15 mouse cellular contexts compared by ENCODE assay signal in the genomic region with DNA sequence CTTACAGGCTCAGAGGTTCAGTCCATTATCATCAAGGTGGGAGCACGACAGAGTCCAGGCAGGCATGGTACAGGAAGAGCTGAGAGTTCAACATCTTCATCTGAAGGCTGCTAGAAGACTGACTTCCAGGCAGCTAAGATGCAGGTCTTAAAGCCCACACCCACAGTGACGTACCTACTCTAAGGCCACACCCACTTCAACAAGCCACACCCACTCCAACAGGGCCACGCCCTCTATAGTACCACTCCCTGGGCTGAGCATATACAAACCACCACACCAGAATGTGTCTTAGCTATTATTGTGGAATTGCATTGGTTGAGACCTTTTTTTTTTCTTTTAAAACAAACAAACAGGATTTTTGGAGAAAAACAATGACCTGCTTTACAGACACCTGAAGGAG. TPM values are rescaled to one million over a fixed set of nuclear protein-coding genes. Genes with fewer than 3 reads are reported as not detected.
DNase-seq lines count a peak whose midpoint lies in the region; ATAC-seq lines count a peak whose summit lies in the region.
"Had no signal": no experiment of that assay in that cellular context is flagged by ENCODE, and none has a peak within 500 bp of the region (broad histone marks: within the 10 kb centered on the region; RNA-seq: fewer than 3 reads in every experiment).

No protein-coding gene starts in this region.

- DNase-seq in thymus, postnatal 14 days: peak; percentile 25
- no peak for DNase-seq in thymus, postnatal 10 days (ENCODE audit: low spot score in 2 of 2)
- peak; percentile 20 for DNase-seq in NIH3T3 (ENCODE audit: low read depth)
- no peak for DNase-seq in ovary, adult 18-20 months (ENCODE audit: low spot score)
- DNase-seq in urinary bladder, postnatal 4 days (ENCODE audit: low spot score in 2 of 2): no peak
- DNase-seq: cerebellum, adult 9-11 months; gastrocnemius, postnatal 14 days; kidney, postnatal 10 days had no signal

- no peak overlapping the region for H3K9ac ChIP-seq in intestine, embryonic 16.5 days (ENCODE audit: low read depth, low read length)
- H3K9ac ChIP-seq in stomach, embryonic 15.5 days: no peak overlapping the region
- no peak overlapping the region for H3K9ac ChIP-seq in hindbrain, embryonic 13.5 days
- H3K9ac ChIP-seq: embryonic facial prominence, embryonic 12.5 days; forebrain, embryonic 12.5 days had no signal

- H3K9me3 ChIP-seq in intestine, embryonic 16.5 days (ENCODE audit: control insufficient read depth, low read length): no peaks in the 10 kb centered on the region
- no peaks in the 10 kb centered on the region for H3K9me3 ChIP-seq in stomach, embryonic 15.5 days
- H3K9me3 ChIP-seq in hindbrain, embryonic 13.5 days: no peaks in the 10 kb centered on the region
- H3K9me3 ChIP-seq: embryonic facial prominence, embryonic 12.5 days; forebrain, embryonic 12.5 days had no signal

- H3K4me2 ChIP-seq in intestine, embryonic 16.5 days (ENCODE audit: low read depth, low read length): no peak overlapping the region
- no peak overlapping the region for H3K4me2 ChIP-seq in stomach, embryonic 15.5 days
- H3K4me2 ChIP-seq in hindbrain, embryonic 13.5 days: no peak overlapping the region
- H3K4me2 ChIP-seq: embryonic facial prominence, embryonic 12.5 days; forebrain, embryonic 12.5 days had no signal

- no peaks in the 10 kb centered on the region for H3K36me3 ChIP-seq in intestine, embryonic 16.5 days (ENCODE audit: control insufficient read depth, insufficient read depth, low read length)
- no peaks in the 10 kb centered on the region for H3K36me3 ChIP-seq in stomach, embryonic 15.5 days
- no peaks in the 10 kb centered on the region for H3K36me3 ChIP-seq in hindbrain, embryonic 13.5 days
- H3K36me3 ChIP-seq: embryonic facial prominence, embryonic 12.5 days; forebrain, embryonic 12.5 days had no signal

- no peaks in the 10 kb centered on the region for H3K4me1 ChIP-seq in intestine, embryonic 16.5 days (ENCODE audit: control insufficient read depth, insufficient read depth, low read length)
- no peaks in the 10 kb centered on the region for H3K4me1 ChIP-seq in stomach, embryonic 15.5 days
- no peaks in the 10 kb centered on the region for H3K4me1 ChIP-seq in hindbrain, embryonic 13.5 days (replicated peaks)
- H3K4me1 ChIP-seq: embryonic facial prominence, embryonic 12.5 days; forebrain, embryonic 12.5 days had no signal

- no peaks in the 10 kb centered on the region for H3K27me3 ChIP-seq in intestine, embryonic 16.5 days (replicated peaks; ENCODE audit: control insufficient read depth, insufficient read depth, low read length)
- no peaks in the 10 kb centered on the region for H3K27me3 ChIP-seq in stomach, embryonic 15.5 days (replicated peaks)
- H3K27me3 ChIP-seq in hindbrain, embryonic 13.5 days: 0 out of 2 replicates have a peak, but pooled peaks cover 2% of the 10 kb centered on the region
- H3K27me3 ChIP-seq: embryonic facial prominence, embryonic 12.5 days; forebrain, embryonic 12.5 days had no signal

- WGBS in intestine, embryonic 16.5 days: 51% methylated on average over 3 of the region's 3 CpGs
- 43% methylated on average over 3 of the region's 3 CpGs for WGBS in stomach, embryonic 15.5 days
- WGBS in hindbrain, embryonic 13.5 days: 61% methylated on average over 3 of the region's 3 CpGs

- H3K4me3 ChIP-seq in intestine, embryonic 16.5 days (ENCODE audit: low read length): no peak overlapping the region
- H3K4me3 ChIP-seq in stomach, embryonic 15.5 days (replicated peaks): no peak overlapping the region
- no peak overlapping the region for H3K4me3 ChIP-seq in hindbrain, embryonic 13.5 days
- H3K4me3 ChIP-seq: embryonic facial prominence, embryonic 12.5 days; forebrain, embryonic 12.5 days had no signal

- peak; percentile 76 for ATAC-seq in intestine, embryonic 16.5 days
- ATAC-seq in stomach, embryonic 15.5 days (ENCODE audit: insufficient read depth, low FRiP score, low read depth): peak; percentile 67; the same call in 1 of the 2 replicates
- no peak for ATAC-seq in hindbrain, embryonic 13.5 days (ENCODE audit: low FRiP score)
- ATAC-seq: hindbrain, embryonic 16.5 days; Patski had no signal

- no peak overlapping the region for H3K27ac ChIP-seq in intestine, embryonic 16.5 days (ENCODE audit: low read length)
- no peak overlapping the region for H3K27ac ChIP-seq in stomach, embryonic 15.5 days
- H3K27ac ChIP-seq in hindbrain, embryonic 13.5 days: no peak overlapping the region
- H3K27ac ChIP-seq: embryonic facial prominence, embryonic 12.5 days; forebrain, embryonic 12.5 days had no signal

RNA-seq across cellular contexts. Expression of a gene that starts 34.8 kb away (rescaled TPM):
- 132 and 137 TPM in 2 replicates for polyA plus RNA-seq in intestine, embryonic 16.5 days (2015; fragmentation: Nextera tagmentation; extraction: Ambion mirVana)
- polyA plus RNA-seq in stomach, embryonic 15.5 days (2015; fragmentation: Nextera tagmentation; extraction: Ambion mirVana): 122 and 124 TPM in 2 replicates
- 77.7 and 86.5 TPM in 2 replicates for polyA plus RNA-seq in hindbrain, embryonic 13.5 days (2015; fragmentation: Nextera tagmentation; extraction: Ambion mirVana)

RNA-seq across cellular contexts. Expression of a gene that starts 34.9 kb away (rescaled TPM):
- 36.4 and 43.5 TPM in 2 replicates for polyA plus RNA-seq in intestine, embryonic 16.5 days (2015; fragmentation: Nextera tagmentation; extraction: Ambion mirVana)
- 36.1 and 37.9 TPM in 2 replicates for polyA plus RNA-seq in stomach, embryonic 15.5 days (2015; fragmentation: Nextera tagmentation; extraction: Ambion mirVana)
- 41.4 and 41.6 TPM in 2 replicates for polyA plus RNA-seq in hindbrain, embryonic 13.5 days (2015; fragmentation: Nextera tagmentation; extraction: Ambion mirVana)

RNA-seq across cellular contexts. Expression of a gene that starts 56.6 kb away (rescaled TPM):
- polyA plus RNA-seq in intestine, embryonic 16.5 days (2015; fragmentation: Nextera tagmentation; extraction: Ambion mirVana): 5.1 and 5.9 TPM in 2 replicates
- 5.5 and 6.5 TPM in 2 replicates for polyA plus RNA-seq in stomach, embryonic 15.5 days (2015; fragmentation: Nextera tagmentation; extraction: Ambion mirVana)
- polyA plus RNA-seq in hindbrain, embryonic 13.5 days (2015; fragmentation: Nextera tagmentation; extraction: Ambion mirVana): 0.93 and 1.3 TPM in 2 replicates

Comparison
In these comparisons a context has a peak if more than half of its experiments do, and no peak if none do; other contexts are left out.
1. DNase-seq: peak in thymus, postnatal 14 days (single experiment) and NIH3T3 (single experiment); none in thymus, postnatal 10 days (0 of 2), ovary, adult 18-20 months (single experiment) and urinary bladder, postnatal 4 days (0 of 2).